Mouse (Mus musculus): Measurements from ENCODE around the gene Rer1. TPM values are rescaled to one million over a fixed set of nuclear protein-coding genes. Genes with fewer than 3 reads are reported as not detected.

Gene Rer1
- polyA plus RNA-seq, 1 experiment = 97.9 TPM

DNA sequence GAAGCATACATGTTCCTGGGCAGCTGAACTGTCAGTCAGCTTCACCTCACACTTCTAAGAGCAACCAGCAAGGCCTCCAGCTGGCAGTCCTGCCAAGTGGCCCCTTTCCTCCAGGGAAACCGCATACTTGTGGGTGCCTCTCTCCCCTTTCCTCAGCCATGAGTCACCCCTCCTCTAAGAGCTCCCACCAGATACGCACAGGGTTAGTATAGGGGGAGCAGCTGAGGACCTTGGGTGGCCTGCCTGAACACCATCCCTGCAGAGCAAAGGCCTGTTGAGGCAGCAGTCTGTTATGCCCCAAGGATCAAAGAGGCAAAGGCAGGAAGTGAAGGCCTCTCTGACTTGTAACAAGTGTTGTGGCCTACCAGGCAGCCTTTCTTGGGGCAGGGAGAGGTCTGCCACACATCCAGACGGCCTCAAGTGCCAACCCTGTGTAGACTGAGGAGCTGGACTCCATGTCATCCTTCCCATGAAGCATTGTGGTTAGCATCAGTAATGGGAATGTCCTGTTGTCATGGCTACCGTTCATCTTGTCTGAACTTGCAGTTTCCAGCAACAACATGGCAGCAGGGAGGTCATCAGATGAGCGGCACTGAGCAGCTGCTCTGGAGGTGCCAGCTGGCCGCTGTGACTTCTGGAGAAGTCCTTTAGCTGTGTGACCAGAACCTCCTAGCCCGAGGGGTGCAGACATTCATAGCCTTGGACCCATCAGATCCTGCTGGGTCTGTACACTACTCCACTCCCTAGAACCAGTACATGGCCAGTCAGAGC lies 40.6 kb upstream of the Rer1 start:
- H3K4me3 ChIP-seq (ENCODE audit: insufficient read depth, low read length) = no peak overlapping the region
- peaks cover 6% of the 10 kb centered on the region for H3K4me1 ChIP-seq (ENCODE audit: control insufficient read depth, insufficient read depth, low read length)
- TF ChIP-seq POLR2A (IDR thresholded peaks at IDR 0.05; ENCODE audit: borderline replicate concordance, low read depth, low read length) = no peak
- no peak for TF ChIP-seq CTCF (IDR thresholded peaks at IDR 0.05; ENCODE audit: low read depth, low read length)
- no peak overlapping the region for H3K27ac ChIP-seq (ENCODE audit: insufficient read depth, low read depth, low read length)

DNA sequence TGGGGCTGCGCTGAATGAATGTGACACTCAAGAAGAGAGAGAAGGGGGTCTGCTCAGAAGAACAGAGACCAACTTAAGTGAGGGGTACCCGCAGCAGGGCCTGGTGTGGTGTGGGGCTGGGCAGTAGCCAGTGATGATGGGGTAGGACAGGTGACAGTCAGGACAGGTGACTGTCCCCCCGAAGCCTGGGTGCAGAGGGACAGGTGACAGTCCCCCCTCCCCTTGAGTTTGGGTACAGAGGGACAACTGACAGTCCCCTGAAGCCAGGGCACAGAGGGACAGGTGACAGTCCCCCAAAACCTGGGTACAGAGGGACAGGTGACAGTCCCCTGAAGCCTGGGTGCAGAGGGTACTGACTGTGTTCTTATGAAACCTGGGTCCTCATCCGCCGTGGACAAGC lies 40.0 kb upstream of the Rer1 start:
- TF ChIP-seq POLR2A (IDR thresholded peaks at IDR 0.05; ENCODE audit: borderline replicate concordance, low read depth, low read length) = no peak
- no peak for TF ChIP-seq CTCF (IDR thresholded peaks at IDR 0.05; ENCODE audit: low read depth, low read length)
- peaks cover 12% of the 10 kb centered on the region for H3K4me1 ChIP-seq (ENCODE audit: control insufficient read depth, insufficient read depth, low read length)
- H3K27ac ChIP-seq (ENCODE audit: insufficient read depth, low read depth, low read length) = no peak overlapping the region
- H3K4me3 ChIP-seq (ENCODE audit: insufficient read depth, low read length) = no peak overlapping the region

DNA sequence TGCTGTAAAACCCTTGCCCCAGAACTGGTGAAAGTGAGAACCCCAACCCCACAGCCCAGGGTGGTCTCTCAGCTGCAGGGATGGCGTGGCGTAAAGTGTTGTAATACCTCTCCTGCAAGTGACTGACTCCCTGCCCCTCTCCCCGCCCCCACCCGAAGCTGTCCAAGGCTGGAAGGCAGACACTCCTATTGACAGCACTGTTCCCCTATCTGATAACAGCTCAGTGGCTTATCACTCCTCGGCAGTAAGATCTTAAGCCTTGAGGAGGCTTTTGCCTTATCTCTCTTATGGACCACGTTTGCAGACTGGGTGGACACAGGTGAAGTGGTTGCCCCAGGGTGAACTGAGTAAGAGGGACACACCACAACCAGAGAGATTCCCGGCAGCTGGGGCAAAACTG lies 39.1 kb upstream of the Rer1 start:
- H3K4me3 ChIP-seq (ENCODE audit: insufficient read depth, low read length) = no peak overlapping the region
- H3K4me1 ChIP-seq (ENCODE audit: control insufficient read depth, insufficient read depth, low read length) = peaks cover 20% of the 10 kb centered on the region
- TF ChIP-seq CTCF (IDR thresholded peaks at IDR 0.05; ENCODE audit: low read depth, low read length) (no peak), POLR2A (IDR thresholded peaks at IDR 0.05; ENCODE audit: borderline replicate concordance, low read depth, low read length) (no peak)
- no peak overlapping the region for H3K27ac ChIP-seq (ENCODE audit: insufficient read depth, low read depth, low read length)

DNA sequence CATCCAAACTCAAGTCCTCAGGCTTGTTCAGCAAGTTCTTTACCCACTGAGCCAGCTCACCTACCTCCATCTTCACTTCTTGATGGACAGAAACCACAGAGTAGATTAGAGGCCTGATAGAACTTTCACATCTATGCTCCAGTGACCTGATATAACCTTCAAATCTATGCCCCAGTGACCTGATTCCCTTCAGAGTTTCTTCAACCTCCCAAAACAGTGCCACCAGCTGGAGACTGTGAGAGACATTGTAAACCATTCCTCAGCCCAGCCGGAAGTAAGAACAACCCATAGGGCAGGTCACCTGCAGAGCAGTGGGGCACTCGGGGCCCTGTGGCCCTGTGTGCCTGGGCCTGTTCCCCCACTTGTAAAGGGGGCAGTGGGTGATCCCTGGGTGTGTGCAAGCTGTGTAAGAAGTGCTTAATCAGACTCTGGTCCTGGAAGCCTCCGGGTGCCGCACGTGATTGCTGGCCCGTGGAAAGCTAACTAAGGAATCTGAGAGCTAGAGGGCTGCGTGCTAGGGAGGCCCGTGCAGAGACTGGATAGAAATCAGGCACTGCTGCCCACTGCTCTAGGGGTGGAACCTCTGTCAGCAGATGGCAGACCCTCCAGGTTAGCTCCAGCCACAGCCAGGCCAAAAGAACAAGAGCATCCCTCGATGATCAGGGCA lies 37.8 kb upstream of the Rer1 start:
- Histone ChIP-seq H3K4me3 (ENCODE audit: insufficient read depth, low read length) (no peak overlapping the region), H3K4me1 (ENCODE audit: control insufficient read depth, insufficient read depth, low read length) (peaks cover 20% of the 10 kb centered on the region), H3K27ac (ENCODE audit: insufficient read depth, low read depth, low read length) (no peak overlapping the region)
- TF ChIP-seq CTCF (IDR thresholded peaks at IDR 0.05; ENCODE audit: low read depth, low read length) (no peak), POLR2A (IDR thresholded peaks at IDR 0.05; ENCODE audit: borderline replicate concordance, low read depth, low read length) (no peak)

DNA sequence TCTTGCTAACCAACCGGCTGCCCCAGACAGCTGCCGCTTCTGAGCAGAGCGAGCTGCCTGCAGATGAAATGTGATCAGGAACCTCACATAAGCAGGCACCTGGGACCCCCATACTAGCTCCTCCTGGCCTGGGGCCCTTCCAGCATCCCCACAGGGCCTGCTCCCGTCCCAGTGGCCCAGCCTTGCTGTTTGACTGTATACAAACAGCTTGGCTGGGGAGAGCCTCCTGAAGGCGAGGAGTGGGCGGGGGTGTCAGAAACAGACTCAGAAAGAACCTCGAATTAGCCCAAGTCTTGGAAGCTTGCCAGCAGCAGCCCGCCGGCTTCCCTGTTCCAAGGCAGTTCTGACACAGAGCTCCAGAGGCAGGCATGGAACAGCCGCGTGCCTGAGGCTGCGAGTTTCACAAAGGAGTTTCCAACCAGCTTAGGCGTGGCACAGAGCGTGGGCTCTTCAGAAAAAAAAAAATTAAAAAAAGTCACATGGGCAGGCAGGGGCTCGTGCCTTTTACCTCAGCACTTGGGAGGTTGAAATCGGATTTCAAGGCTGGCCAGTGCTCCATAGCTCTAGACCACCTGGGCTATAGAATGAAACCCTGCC lies 36.4 kb upstream of the Rer1 start:
- Histone ChIP-seq H3K27ac (ENCODE audit: insufficient read depth, low read depth, low read length) (no peak overlapping the region), H3K4me1 (ENCODE audit: control insufficient read depth, insufficient read depth, low read length) (peaks cover 21% of the 10 kb centered on the region), H3K4me3 (ENCODE audit: insufficient read depth, low read length) (no peak overlapping the region)
- TF ChIP-seq CTCF (IDR thresholded peaks at IDR 0.05; ENCODE audit: low read depth, low read length) (no peak), POLR2A (IDR thresholded peaks at IDR 0.05; ENCODE audit: borderline replicate concordance, low read depth, low read length) (no peak)

DNA sequence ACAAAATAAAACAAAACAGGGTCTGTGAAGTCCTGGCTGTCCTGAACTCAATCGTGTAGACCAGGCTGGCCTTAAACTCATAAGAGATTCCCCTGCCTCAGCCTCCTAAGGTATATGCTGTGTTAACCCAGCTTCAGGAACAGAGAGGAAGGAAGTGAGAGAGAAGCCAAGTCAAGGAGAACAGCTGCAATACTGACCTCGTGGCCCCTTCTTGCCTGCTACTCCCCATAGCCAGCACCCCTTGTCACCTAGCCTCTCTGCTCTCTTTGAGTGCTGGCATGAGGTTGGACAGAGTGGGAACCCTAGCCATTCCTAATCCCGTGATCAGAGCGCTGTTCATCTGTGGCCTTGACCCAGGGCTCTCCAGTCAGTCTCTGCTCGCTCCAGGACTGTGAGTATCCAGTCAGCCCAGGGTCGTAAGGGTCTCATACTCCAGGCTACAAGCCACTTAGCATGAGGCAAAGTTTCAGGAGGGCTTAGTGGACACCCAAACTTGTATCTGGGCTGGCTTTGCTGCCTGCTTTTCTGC lies 35.8 kb upstream of the Rer1 start:
- TF ChIP-seq POLR2A (IDR thresholded peaks at IDR 0.05; ENCODE audit: borderline replicate concordance, low read depth, low read length) (no peak), CTCF (IDR thresholded peaks at IDR 0.05; ENCODE audit: low read depth, low read length) (no peak)
- Histone ChIP-seq H3K4me3 (ENCODE audit: insufficient read depth, low read length) (no peak overlapping the region), H3K4me1 (ENCODE audit: control insufficient read depth, insufficient read depth, low read length) (peaks cover 25% of the 10 kb centered on the region), H3K27ac (ENCODE audit: insufficient read depth, low read depth, low read length) (no peak overlapping the region)

DNA sequence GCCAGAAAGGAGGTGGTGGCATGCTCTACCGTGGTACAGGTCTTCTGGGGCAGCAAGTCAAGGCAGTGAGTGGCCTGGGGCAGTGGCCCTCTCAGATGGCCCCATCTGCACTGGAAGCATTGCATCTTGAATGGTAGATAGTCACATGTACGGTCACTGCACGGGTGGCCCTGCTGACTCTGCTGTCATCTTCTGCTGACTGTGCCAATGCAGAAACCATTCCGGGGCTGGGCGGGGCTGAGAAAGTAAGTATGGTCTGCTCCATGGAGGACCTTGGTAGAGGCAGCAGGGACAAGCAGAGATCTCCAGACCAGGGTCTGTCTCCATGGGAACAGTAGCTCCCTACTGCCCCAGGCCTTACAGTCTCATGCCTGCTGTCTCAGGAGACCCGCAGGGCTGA lies 35.0 kb upstream of the Rer1 start:
- H3K27ac ChIP-seq (ENCODE audit: insufficient read depth, low read depth, low read length) = peak overlapping the region; percentile 51
- H3K4me3 ChIP-seq (ENCODE audit: insufficient read depth, low read length) = no peak overlapping the region
- TF ChIP-seq POLR2A (IDR thresholded peaks at IDR 0.05; ENCODE audit: borderline replicate concordance, low read depth, low read length) = no peak
- TF ChIP-seq CTCF (IDR thresholded peaks at IDR 0.05; ENCODE audit: low read depth, low read length) = no peak
- peaks cover 30% of the 10 kb centered on the region for H3K4me1 ChIP-seq (ENCODE audit: control insufficient read depth, insufficient read depth, low read length)

DNA sequence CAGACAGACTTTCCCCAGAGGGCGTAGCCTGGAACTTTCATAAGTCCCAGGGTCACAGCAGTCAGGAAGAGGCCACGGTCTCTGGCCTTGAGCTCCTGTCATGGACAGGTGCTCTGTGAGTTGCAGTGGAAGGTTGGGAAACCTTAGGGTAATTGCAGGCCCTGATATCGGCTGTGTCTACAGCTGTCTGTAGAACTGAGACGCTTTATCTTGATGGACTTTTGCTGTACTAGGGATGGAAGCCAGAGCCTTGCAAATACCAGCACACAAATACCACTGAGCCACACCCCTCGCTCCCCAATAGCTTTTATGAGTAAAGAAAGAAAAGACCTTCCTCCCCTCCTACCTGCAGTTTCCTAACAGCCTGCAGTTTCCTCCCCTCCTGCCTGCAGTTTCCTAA lies 34.4 kb upstream of the Rer1 start:
- Histone ChIP-seq H3K4me1 (ENCODE audit: control insufficient read depth, insufficient read depth, low read length) (peaks cover 32% of the 10 kb centered on the region), H3K27ac (ENCODE audit: insufficient read depth, low read depth, low read length) (no peak overlapping the region; the same call in 1 of the 2 replicates), H3K4me3 (ENCODE audit: insufficient read depth, low read length) (no peak overlapping the region)
- TF ChIP-seq POLR2A (IDR thresholded peaks at IDR 0.05; ENCODE audit: borderline replicate concordance, low read depth, low read length) = no peak
- TF ChIP-seq CTCF (IDR thresholded peaks at IDR 0.05; ENCODE audit: low read depth, low read length) = no peak

DNA sequence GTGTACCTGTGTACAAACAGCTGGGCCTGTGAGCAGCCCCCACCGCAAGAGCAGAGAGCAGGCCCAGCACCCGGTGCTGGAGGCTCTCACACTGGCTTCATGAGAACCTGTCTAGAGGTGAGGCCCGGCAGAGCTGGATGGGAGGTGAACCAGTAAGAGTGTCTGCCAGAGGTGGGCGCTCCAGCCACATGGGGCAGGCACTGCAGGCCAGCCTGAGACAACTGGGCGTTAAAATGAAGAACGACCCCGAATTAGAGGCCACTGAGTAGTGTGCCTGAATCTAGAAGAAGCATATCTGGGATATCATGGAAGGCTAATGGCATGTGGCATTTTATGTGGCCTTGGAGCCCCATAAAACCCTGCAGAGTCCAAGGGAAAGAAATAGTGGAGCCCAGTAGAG lies 33.9 kb upstream of the Rer1 start:
- H3K4me3 ChIP-seq (ENCODE audit: insufficient read depth, low read length) = no peak overlapping the region
- TF ChIP-seq POLR2A (IDR thresholded peaks at IDR 0.05; ENCODE audit: borderline replicate concordance, low read depth, low read length) = no peak
- TF ChIP-seq CTCF (IDR thresholded peaks at IDR 0.05; ENCODE audit: low read depth, low read length) = no peak
- peaks cover 32% of the 10 kb centered on the region for H3K4me1 ChIP-seq (ENCODE audit: control insufficient read depth, insufficient read depth, low read length)
- H3K27ac ChIP-seq (ENCODE audit: insufficient read depth, low read depth, low read length) = no peak overlapping the region

DNA sequence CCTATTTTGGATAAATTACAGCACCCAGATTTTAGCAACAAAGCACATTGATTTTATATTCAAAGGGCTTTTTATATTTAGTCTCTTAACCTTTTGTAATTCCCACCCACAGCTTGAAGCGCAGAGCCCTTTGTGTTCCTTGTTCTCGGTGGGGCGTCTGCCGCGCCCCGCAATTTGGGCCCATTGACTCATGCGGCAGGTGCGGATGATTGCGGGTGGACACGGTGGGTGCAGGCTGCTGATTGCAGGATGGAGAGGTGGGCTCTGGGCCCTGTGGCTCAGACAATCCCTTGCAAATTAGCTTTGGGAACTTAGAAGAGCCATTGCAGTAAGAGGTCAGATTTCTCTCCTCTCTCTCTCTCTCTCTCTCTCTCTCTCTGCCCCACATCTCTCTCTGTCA lies 32.1 kb upstream of the Rer1 start:
- TF ChIP-seq CTCF (IDR thresholded peaks at IDR 0.05; ENCODE audit: low read depth, low read length) (no peak), POLR2A (IDR thresholded peaks at IDR 0.05; ENCODE audit: borderline replicate concordance, low read depth, low read length) (no peak)
- Histone ChIP-seq H3K4me3 (ENCODE audit: insufficient read depth, low read length) (no peak overlapping the region), H3K27ac (ENCODE audit: insufficient read depth, low read depth, low read length) (no peak overlapping the region), H3K4me1 (ENCODE audit: control insufficient read depth, insufficient read depth, low read length) (peaks cover 32% of the 10 kb centered on the region)

Data from bone marrow macrophage, adult 2 months (primary cell).